Mouse (Mus musculus): ENCODE measurements at regions not wholly inside any gene's neighbourhood (a gene's known extent, or its start where the extent isn't known, plus 50 kb on each side); places are given as distances from the start of the nearest gene placed in this dataset.

DNA sequence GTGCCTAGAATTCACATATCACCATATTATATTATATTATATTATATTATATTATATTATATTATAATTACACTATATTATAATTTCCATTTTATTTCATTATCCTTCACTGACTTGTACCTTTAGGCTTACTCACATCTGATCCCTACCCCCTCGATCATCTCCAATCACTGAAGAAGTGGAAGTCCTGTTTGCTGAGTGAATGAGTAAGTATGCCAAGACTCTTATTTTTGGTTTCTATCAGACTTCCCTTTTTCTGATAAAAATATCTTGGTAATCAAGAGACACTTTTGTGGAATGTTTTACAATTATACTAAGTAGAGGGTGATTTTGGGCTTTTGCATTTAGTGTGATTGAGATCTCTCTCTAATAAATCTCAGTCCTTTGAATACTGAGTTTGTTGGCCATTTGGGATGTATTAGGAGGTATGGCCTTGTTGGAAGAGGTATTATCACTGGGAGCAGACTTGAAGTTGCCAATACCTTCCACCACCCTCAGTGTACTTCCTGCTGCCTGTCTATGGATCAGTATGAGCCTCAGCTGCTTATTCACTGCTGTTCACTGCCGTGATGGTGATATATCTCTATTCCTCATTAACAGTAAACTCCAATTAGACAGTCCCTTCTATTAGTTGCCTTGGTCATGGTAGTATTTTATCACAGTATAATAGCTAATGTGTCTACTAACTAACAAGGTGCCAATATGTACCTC, 665.3 kb downstream of the Adgrl2 start:
- DNase-seq = no peak

DNA sequence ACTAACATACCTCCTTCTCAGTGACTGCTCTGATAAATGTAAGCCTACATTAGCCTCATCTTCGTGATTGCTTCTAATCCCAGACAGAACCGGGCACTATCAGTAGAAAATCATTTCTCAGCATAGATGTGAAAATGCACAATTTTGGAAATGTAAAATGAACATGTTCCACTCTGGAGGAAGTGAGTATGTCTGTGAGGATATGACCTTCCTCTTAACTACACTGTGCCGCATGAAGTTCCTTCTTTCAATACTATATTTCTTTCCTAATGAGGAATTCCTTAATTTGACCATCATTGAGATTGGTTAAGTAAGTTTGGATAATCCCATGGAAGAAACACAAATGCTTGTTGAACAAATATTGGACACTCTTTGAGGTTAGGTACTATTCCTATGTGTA, 668.5 kb downstream of the Adgrl2 start:
- no peak for DNase-seq

DNA sequence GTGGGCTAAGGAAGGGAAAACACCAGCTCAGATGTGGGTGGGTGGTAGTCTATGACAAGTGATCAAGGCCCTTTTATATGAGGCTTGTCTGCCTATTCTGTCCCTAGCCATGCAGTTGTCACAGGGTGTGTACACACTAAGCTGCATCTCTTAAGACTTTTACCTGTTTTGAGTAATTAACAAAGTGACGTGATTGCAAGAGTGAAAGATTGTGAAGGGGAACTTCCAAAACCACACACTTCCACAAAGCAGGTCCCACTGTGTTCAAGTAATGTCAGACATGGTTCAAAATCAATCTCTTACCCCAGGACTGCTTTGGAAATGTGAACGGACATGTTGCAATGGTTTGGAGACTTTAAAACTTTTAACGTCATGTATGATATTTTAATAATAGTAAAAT, 674.2 kb downstream of the Adgrl2 start:
- no peak for DNase-seq

DNA sequence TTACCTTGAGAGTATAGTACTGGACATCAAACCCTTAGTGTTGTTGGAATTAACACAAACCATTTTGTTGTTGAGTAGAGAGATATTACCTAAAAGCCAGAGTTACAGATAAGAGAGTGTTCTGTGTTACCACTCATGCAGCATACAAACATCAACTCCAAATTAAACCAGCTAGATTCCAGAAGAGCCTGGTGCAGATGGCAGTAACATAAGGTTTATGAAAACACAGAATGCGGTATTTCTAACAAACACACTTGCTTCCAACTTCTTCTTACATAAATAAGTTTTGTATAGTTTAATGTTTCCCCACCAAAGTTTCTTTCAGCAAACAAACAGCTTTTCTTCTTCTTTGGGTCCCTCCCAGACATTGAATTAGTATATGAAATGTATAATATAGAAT, 675.1 kb downstream of the Adgrl2 start:
- no peak for DNase-seq

DNA sequence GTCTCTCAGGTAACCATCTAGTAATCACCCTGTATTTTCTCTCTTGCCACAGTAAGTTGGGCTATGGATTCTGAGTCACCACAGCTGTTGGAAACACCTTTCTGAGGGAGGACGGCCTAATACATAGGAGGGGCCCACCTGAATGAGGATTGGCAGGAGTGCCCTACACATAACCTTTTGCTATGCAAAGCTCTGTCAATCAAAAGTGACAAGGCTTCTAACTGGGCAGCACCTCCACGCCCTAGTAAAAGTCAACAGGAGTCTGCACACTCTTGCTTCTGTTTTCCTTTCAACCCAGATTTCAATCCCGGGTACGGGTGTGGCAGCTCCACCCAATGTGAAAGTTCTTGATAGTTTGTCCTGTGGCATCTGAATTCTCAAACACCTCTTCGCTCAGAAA, 694.8 kb downstream of the Adgrl2 start:
- no peak for DNase-seq

DNA sequence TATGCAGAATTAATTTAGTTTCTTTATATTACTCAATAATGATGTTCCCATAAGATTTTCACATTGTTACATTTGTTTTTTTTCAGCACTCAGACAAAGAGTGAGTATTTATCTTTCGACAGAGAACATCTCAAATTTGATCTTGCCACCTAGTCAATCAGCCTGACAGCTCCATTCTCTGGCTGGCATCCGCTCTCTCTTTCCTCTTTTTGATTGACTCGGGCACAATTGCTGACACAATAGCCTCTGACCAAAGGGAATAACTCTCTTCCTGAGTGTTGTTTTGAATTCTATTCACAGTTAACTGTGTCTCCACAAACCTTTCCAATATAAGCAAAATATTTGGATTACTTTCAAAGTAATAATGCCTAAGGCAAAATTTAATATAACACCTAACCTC, 711.4 kb downstream of the Adgrl2 start:
- DNase-seq = no peak

DNA sequence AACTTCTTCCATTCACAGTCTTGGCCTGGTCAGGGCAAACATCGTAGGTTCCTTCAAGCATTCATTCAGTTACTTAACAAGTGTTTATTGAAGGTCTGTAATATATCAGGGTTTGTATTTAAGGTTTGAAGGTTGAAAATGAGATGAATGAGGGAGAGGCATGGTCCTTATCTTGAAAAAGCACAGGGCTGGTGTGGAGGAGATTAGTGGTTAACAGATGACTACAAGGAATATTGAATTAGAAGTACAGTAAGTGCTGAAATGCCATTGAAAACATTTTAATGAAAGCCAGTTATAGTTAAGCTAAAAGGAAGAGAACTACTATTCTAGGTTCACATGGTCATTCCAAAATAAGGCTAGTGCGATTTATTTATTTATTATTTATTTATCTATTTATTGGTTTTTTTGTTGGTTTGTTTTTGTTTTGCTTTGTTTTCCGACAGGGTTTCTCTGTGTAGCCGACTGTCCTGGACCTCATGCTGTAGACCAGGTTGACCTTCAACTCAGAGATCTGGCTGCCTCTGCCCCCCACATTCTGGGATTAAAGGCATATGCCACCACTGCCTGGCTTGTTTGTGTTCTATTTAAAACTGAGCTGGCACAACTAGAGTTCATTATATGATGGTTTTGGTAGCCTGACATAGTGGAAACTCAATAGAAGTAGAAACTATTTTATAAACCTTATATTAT, 718.1 kb downstream of the Adgrl2 start:
- no peak for DNase-seq

DNA sequence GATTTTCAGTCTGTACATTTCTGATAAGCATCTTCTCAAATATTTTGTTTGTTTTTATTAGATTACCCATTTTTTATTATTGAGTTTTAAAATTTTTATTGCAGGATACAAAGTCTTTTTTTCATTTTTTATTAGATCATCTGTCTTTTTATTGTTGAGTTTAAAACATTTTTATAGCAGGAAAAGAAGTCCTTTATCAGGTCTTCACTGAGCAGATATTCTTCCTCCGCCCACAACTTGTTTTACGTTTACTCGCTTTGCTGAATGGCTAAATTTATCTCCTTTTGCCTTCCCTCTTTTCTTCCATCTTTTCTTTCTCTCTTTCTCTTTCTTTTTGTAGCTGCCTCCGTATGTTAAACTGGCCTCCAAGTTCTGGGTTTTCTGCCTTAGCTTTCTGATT, 721.5 kb downstream of the Adgrl2 start:
- no peak for DNase-seq

DNA sequence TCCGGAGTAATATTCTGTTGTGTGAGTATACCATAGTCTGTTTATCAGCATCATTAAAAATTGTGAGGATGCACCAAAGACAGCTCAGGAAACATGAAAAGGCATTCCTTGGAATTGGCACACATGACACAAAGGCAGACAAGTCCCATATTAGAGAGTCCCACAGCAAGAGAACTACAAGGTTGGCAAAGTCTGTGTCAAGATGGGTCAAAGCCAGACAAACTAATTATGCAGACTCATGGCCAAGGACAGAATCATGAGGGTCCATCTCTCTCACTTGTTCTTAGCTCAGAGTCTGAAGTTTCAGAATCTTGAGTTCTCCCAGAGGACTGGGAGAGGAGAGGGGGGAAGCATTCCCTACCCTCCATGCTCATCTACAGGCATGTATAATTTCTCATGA, 731.1 kb downstream of the Adgrl2 start:
- DNase-seq = no peak

DNA sequence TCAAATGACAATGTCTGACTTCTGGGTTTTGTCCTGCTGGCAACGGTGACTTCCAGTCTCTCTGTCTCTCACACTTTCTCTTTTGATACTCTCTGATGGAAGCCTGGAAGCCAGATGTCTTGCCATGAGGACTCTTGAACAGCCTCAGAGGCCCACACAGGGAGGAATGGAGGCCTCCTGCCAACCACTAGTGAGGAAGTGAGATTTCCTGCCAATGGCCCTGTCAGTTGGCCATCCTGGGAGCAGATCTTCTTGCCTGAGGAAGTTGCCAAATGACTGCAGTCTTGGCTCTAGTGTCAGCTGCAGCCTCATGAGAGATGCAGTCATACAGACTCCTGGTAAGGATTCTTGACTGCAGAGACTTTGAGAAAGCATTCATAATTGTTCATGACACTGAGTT, 741.7 kb downstream of the Adgrl2 start:
- DNase-seq = peak; percentile 43

DNA sequence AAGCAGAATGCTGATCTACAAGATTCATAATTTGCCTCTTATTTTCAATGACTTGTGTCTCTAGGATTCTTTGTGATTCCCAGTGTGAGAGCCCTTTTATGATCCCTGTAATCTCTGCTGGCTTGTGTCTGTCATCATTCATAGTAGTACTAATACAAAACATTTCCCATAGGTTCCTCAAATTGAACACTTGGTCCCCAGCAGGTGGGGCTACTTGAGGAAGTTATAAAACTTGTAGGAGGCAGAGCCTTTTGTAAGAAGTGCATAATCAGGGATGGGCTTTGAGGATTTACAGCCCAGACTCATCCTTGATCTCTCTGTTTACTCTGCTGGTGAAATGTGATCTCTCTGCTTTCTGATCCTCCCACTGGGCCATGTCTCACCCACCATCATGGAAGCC, 743.6 kb downstream of the Adgrl2 start:
- DNase-seq = no peak

DNA sequence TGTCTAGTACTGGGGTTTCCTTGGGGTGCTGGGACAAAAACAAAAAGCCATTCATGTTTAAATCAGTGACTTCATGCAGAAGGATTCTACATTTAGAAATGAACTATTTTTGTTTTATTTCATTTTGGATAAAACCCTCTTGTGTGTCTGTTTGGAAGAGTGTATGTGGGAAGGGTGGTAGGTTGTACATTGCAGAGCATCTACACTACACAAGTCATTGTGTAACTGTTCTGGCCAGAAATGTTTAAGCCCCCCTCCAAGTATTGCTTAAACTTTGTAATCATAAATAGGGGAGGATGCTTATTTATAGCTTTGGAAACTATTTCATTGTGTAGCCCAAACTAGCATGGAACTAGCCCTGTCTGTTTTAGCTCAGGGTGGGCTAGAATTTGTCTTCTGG, 752.3 kb downstream of the Adgrl2 start:
- DNase-seq = no peak

DNA sequence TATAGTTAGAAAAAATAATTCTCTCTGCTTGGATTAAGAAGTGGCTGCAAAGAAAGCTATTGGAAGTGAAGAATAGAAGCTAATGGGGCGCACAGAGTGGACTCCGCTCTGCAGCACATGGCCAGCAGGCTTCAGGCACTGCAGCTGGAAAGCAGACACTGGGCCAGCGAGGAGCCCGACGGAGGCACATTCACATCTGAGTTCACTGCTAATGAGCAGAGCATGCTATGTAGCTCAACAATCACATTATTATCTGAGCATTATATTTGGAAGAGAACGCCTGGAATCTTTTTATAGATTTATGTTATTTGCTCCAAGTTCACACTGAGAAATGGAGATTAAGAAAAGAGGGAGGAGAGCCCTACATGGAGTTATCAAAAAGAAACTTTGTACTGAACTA, 752.8 kb downstream of the Adgrl2 start:
- DNase-seq = no peak

DNA sequence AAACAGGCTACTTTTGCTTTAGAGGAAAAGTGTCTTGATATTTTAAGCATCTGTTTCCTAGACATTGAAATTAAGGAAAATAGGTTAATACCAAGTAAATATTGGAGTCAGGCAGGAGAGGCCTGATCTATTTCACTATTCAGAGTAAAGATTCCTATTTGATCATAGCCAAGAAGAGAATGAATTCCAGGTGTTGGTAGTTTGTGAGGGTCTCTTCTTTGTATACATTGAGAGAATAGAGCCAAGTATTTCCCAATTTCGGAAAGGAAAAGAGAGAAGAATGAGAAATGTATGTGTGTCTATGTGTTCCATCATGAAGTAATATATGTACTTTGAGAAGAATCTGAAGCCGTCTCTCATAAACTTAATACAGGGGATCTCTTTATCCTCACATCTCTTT, 756.7 kb downstream of the Adgrl2 start:
- DNase-seq = no peak

DNA sequence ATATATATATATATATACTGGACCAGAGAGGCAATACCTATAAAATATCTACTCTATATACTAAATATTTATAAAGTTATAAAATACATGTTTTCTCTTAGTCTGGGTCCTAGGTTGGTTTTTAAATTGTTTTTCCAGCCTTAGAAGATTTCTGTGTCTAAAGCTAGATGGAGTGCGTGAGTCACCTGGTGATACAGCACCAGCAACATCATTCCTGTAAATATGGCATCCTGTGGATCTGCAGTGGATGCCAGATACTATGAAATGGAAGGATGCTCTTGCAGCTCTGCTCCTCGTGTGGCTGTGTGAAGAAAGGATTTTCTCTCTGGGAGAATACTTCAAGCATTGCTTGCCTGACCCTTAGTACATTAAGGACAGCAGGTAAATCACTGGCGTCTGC, 761.2 kb downstream of the Adgrl2 start:
- DNase-seq = no peak

DNA sequence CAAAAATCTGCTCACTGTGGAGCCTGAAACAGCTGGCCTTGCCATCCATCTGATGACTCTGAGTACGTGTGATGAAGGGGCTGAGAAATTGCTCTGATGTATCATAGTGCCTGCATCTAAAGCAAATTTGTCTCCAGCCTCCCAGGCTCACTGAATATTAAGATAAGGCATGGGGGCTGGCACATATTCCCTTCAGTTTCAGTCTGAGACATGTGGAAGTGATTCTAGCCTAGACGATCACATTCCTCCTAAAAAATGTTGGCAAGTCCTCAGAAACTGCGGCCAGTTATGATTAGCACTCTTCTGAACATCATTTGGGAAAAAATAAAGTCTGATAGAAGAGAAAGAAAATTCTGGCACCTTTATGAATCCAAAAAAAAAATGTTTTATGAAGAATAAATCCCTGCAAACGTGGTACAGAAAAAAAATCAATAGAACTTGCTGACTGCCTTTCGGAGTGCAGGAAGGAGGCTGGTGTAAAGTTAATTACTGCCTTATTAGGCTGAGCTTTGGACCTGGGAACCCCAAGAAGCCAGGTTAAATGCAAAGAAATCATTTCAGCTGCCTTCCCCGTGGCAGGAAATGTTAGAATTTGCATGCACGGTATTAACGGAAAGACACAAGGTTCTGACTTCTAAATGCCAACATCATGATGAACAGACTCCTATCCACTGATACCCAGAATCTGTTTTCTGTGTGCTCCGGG, 762.2 kb downstream of the Adgrl2 start:
- no peak for DNase-seq

DNA sequence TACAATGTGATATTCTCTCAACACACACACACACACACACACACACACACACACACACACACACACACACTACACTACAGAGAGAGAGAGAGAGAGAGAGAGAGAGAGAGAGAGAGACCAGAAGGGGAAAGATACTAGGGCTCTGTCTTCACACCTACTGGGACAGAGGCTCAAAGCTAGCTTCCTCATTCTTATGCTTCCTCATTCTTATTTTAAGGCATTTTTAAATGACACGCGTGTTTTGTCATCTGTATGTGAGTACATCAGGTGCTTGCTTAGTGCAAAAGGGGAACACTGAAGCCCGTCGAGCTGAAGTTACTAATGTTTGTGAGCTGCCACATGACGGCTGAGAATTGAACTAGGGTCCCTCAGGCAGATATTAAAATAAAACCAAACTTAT, 769.5 kb downstream of the Adgrl2 start:
- DNase-seq = no peak

DNA sequence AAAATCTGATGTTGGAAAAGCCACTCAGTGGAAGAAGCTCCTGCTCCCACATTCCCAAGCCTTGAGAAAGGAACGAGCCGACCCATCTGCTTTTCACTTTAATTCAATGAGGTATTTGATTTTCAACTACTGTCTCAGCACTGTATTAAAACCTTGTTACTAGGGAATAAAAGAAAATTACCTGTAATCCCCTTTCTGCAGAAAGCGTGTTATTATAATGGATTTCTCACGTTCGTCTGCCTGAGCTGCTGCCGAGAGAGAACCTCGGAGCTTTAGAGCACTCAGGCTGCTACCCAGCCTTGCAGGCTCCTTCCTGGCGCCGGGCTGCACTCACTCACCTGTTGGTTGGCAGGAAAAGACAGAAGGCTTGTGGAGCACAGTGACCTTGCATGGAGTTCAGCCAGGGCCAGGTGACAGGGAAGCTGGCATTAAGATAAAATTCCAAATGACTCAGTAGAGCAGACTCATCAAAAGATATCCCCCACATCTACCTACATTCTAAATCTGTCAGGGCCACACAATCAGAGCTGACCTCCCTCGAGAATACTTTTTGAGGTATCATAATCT, 770.2 kb downstream of the Adgrl2 start:
- no peak for DNase-seq

DNA sequence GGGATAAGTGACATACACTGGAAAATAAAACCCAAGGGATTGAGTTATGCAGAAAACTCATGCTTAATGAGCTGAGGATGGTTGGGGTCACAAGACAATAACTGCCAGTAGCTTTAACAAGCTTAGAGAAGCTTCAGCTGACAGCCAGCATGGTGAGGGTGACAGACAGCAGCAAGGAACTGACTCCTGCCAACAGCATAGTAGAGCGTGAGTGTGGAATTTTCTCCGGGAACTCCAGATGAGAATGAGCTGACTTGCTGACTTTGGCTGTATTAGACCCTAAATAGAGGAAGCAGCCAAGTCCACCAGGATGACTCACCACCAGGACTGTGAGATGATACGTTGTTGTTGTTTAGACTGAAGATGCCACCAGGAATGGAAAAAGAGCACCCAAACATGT, 788.2 kb downstream of the Adgrl2 start:
- DNase-seq = no peak

DNA sequence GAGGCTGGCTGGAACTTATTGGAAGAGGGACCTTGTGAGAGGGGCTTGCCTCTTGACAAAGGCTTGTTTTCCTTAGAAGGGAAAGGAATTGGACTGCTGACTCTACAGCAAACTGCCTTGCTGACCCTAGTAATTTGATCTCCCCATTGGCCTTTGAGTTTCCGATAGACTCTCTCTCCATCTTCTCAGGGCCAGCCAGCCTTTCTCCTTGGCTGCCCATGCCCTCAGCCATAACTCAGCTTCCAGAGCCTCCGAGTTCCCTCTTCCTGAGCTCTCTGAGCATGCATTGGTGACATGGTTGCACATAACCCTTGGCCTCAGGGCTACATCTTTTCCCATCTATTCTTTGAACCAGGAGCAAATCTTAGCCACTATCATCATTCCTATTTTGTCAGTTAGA, 803.7 kb downstream of the Adgrl2 start:
- DNase-seq = no peak

DNA sequence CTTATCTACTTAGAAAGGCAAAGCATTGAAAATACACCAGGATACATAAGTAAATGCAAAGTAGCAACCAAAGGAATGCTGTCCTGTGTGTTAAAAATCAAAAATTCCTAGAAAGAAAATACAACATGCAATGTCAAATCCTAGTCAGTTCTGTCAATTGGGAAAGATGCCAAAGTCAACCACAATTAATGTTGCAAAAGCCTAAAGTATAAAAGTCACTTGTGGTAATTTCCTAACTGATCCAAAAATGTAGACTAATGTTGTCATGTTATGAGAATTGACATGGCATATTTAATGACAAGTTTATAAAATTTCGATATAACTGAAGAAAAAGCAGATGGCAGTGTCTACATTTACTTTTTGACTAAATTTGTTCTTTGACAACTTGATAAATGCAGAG, 822.8 kb downstream of the Adgrl2 start:
- DNase-seq = no peak

DNA sequence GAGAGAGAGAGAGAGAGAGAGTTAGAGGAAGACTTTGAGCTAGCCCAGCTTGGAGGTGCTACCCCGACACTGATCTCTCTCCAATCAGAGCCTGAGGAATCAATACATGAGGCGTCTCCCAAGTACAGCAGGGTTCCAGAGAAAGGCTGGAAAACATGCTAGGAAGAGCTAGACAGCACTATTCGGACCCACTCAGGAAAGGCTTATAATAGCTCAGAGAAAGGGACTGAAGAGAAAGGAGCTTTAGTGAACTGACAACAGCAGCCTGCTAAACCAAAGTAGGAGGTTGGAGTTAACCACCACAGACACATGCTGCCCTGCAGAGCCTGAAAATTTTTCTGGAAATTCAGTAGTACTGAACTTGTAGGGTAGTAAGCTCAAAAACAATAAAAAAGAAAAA, 831.3 kb downstream of the Adgrl2 start:
- no peak for DNase-seq

DNA sequence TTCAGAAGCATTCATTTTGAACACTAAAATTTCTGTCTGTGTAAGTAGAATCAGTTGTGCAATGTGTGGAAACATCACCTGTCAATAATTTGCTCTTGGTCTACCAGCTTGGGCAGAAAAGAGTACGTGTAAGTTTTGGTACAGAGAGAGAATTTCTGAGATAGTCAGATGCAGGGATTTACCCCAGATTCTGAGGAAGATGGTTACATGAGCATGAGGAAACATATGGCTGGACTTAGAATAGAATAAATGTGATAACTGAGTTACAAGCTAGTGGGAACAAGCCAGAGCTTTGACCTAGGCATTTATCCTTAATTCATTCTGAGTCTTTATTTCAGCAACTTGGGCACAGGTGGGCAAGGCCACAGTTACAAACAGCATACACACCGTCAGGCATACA, 831.8 kb downstream of the Adgrl2 start:
- DNase-seq = no peak

DNA sequence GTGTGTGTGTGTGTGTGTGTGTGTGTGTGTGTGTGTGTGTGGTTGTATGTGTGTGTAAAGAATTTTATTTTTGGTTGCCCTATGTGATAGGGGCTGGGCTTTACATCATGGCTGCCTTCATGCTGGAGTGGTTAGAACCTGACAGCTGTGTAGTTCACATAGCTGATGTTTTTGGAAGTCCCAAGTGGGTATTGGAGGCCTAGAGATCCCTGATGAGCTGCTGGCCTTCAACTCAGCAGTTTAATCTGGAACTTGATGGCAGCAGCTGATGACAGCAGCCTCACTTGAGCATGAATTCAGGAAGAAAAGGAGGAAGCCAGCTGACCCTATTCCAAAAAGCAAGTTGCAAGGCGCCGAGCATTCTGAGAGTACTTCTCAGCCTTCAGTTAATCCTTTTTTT, 846.6 kb downstream of the Adgrl2 start:
- DNase-seq = no peak

Measured in cerebellum, adult 9-10 months (tissue).